Mouse (Mus musculus): ENCODE measurements around the gene Apoh. TPM values are rescaled to one million over a fixed set of nuclear protein-coding genes. Genes with fewer than 3 reads are reported as not detected.

Apoh gene
- polyA plus RNA-seq, 1 experiment, result not detected

- H3K4me3 ChIP-seq (ENCODE audit: insufficient read depth, low read depth, low read length), result no peak overlapping the region
- H3K27ac ChIP-seq (ENCODE audit: insufficient read depth, low read depth, low read length), result no peak overlapping the region
- no peaks in the 10 kb centered on the region for H3K4me1 ChIP-seq (ENCODE audit: control insufficient read depth, insufficient read depth, low read length)
- TF ChIP-seq CTCF (IDR thresholded peaks at IDR 0.05; ENCODE audit: insufficient read depth, low read depth, low read length) (no peak), POLR2A (IDR thresholded peaks at IDR 0.05; ENCODE audit: insufficient read depth, low read depth, low read length) (no peak)
- 75% methylated on average over 4 of the region's 4 CpGs for WGBS
These were observed 41.9 kb downstream of the Apoh start for GRCm38 (mm10) chr11:108384920-108385665.

GRCm38 (mm10) chr11:108385666-108386024 lies 42.5 kb downstream of the Apoh start:
- 100% methylated on average over 1 of the region's 1 CpGs for WGBS

GRCm38 (mm10) chr11:108395061-108395460 lies 51.9 kb downstream of the Apoh start:
- Histone ChIP-seq H3K27ac (ENCODE audit: insufficient read depth, low read depth, low read length) (no peak overlapping the region), H3K4me3 (ENCODE audit: insufficient read depth, low read depth, low read length) (no peak overlapping the region), H3K4me1 (ENCODE audit: control insufficient read depth, insufficient read depth, low read length) (no peaks in the 10 kb centered on the region)
- TF ChIP-seq CTCF (IDR thresholded peaks at IDR 0.05; ENCODE audit: insufficient read depth, low read depth, low read length) (no peak), POLR2A (IDR thresholded peaks at IDR 0.05; ENCODE audit: insufficient read depth, low read depth, low read length) (no peak)
- 95% methylated on average over 9 of the region's 9 CpGs for WGBS

More at GRCm38 (mm10) chr11:108385666-108386024, 42.5 kb downstream of the Apoh start:
- Histone ChIP-seq H3K4me3 (ENCODE audit: insufficient read depth, low read depth, low read length) (no peak overlapping the region), H3K27ac (ENCODE audit: insufficient read depth, low read depth, low read length) (no peak overlapping the region), H3K4me1 (ENCODE audit: control insufficient read depth, insufficient read depth, low read length) (no peaks in the 10 kb centered on the region)
- TF ChIP-seq POLR2A (IDR thresholded peaks at IDR 0.05; ENCODE audit: insufficient read depth, low read depth, low read length), result no peak
- no peak for TF ChIP-seq CTCF (IDR thresholded peaks at IDR 0.05; ENCODE audit: insufficient read depth, low read depth, low read length)

GRCm38 (mm10) chr11:108396076-108396829 lies 53.1 kb downstream of the Apoh start:
- H3K4me3 ChIP-seq (ENCODE audit: insufficient read depth, low read depth, low read length), result no peak overlapping the region
- WGBS, result 89% methylated on average over 7 of the region's 7 CpGs
- no peak for TF ChIP-seq CTCF (IDR thresholded peaks at IDR 0.05; ENCODE audit: insufficient read depth, low read depth, low read length)
- no peak for TF ChIP-seq POLR2A (IDR thresholded peaks at IDR 0.05; ENCODE audit: insufficient read depth, low read depth, low read length)

GRCm38 (mm10) chr11:108409876-108410644 lies 66.9 kb downstream of the Apoh start:
- Histone ChIP-seq H3K4me3 (ENCODE audit: insufficient read depth, low read depth, low read length) (no peak overlapping the region), H3K4me1 (ENCODE audit: control insufficient read depth, insufficient read depth, low read length) (no peaks in the 10 kb centered on the region), H3K27ac (ENCODE audit: insufficient read depth, low read depth, low read length) (no peak overlapping the region)
- no peak for TF ChIP-seq CTCF (IDR thresholded peaks at IDR 0.05; ENCODE audit: insufficient read depth, low read depth, low read length)
- no peak for TF ChIP-seq POLR2A (IDR thresholded peaks at IDR 0.05; ENCODE audit: insufficient read depth, low read depth, low read length)
- WGBS, result 73% methylated on average over 9 of the region's 9 CpGs

More at GRCm38 (mm10) chr11:108396076-108396829, 53.1 kb downstream of the Apoh start:
- Histone ChIP-seq H3K27ac (ENCODE audit: insufficient read depth, low read depth, low read length) (no peak overlapping the region), H3K4me1 (ENCODE audit: control insufficient read depth, insufficient read depth, low read length) (no peaks in the 10 kb centered on the region)

GRCm38 (mm10) chr11:108416360-108416759 lies 73.2 kb downstream of the Apoh start:
- Histone ChIP-seq H3K4me1 (ENCODE audit: control insufficient read depth, insufficient read depth, low read length) (no peaks in the 10 kb centered on the region), H3K4me3 (ENCODE audit: insufficient read depth, low read depth, low read length) (no peak overlapping the region), H3K27ac (ENCODE audit: insufficient read depth, low read depth, low read length) (no peak overlapping the region)
- no peak for TF ChIP-seq CTCF (IDR thresholded peaks at IDR 0.05; ENCODE audit: insufficient read depth, low read depth, low read length)
- TF ChIP-seq POLR2A (IDR thresholded peaks at IDR 0.05; ENCODE audit: insufficient read depth, low read depth, low read length), result no peak
- 97% methylated on average over 1 of the region's 1 CpGs for WGBS

GRCm38 (mm10) chr11:108418540-108418939 lies 75.4 kb downstream of the Apoh start:
- Histone ChIP-seq H3K4me1 (ENCODE audit: control insufficient read depth, insufficient read depth, low read length) (peaks cover 6% of the 10 kb centered on the region), H3K27ac (ENCODE audit: insufficient read depth, low read depth, low read length) (no peak overlapping the region), H3K4me3 (ENCODE audit: insufficient read depth, low read depth, low read length) (no peak overlapping the region)
- TF ChIP-seq CTCF (IDR thresholded peaks at IDR 0.05; ENCODE audit: insufficient read depth, low read depth, low read length), result no peak
- TF ChIP-seq POLR2A (IDR thresholded peaks at IDR 0.05; ENCODE audit: insufficient read depth, low read depth, low read length), result no peak
- WGBS, result 20% methylated on average over 1 of the region's 1 CpGs

- 97% methylated on average over 6 of the region's 6 CpGs for WGBS
- TF ChIP-seq POLR2A (IDR thresholded peaks at IDR 0.05; ENCODE audit: insufficient read depth, low read depth, low read length), result no peak
- TF ChIP-seq CTCF (IDR thresholded peaks at IDR 0.05; ENCODE audit: insufficient read depth, low read depth, low read length), result no peak
These were observed 76.1 kb downstream of the Apoh start for GRCm38 (mm10) chr11:108419242-108419641.

More at GRCm38 (mm10) chr11:108419242-108419641, 76.1 kb downstream of the Apoh start:
- no peak overlapping the region for H3K27ac ChIP-seq (ENCODE audit: insufficient read depth, low read depth, low read length)
- no peak overlapping the region for H3K4me3 ChIP-seq (ENCODE audit: insufficient read depth, low read depth, low read length)
- H3K4me1 ChIP-seq (ENCODE audit: control insufficient read depth, insufficient read depth, low read length), result peaks cover 7% of the 10 kb centered on the region
